Mouse (Mus musculus) midbrain, embryonic 12.5 days (tissue): ENCODE data around the gene Psmd8. TPM values are rescaled to one million over a fixed set of nuclear protein-coding genes. Genes with fewer than 3 reads are reported as not detected.
"Not testable (repeated sequence)": the region's sequence is repeated elsewhere in the genome, so short reads cannot be mapped to it uniquely, and the experiment has no call there.

ENCODE experiments used
- ATAC-seq: fragments of 200-750 bp; cut with Nextera tagmentation; 2 replicates; pipeline ENCODE4 v1.8.0; 2017; ENCODE audit warnings: low read depth, moderate TSS enrichment, moderate library complexity; ENCODE audit not compliant: low FRiP score
- H3K27ac ChIP-seq: fragments of 300-500 bp; sonication (generic); replicated peaks from 2 replicates; pipeline ENCODE4 v1.5.1; 2016; ENCODE audit warnings: mild to moderate bottlenecking
- H3K27me3 ChIP-seq: fragments of 300-500 bp; sonication (generic); 2 replicates; pipeline ENCODE4 v1.6.1; 2016; ENCODE audit warnings: mild to moderate bottlenecking
- H3K36me3 ChIP-seq: fragments of 300-500 bp; sonication (generic); 2 replicates; pipeline ENCODE4 v1.6.1; 2016
- H3K4me1 ChIP-seq: fragments of 300-500 bp; sonication (generic); 2 replicates; pipeline ENCODE4 v1.6.1; 2016
- H3K4me2 ChIP-seq: fragments of 300-500 bp; sonication (generic); replicated peaks from 2 replicates; pipeline ENCODE4 v1.6.1; 2016; ENCODE audit warnings: mild to moderate bottlenecking, moderate library complexity
- H3K4me3 ChIP-seq: fragments of 300-500 bp; sonication (generic); 2 replicates; pipeline ENCODE4 v1.5.1; 2016; ENCODE audit warnings: mild to moderate bottlenecking
- H3K9ac ChIP-seq: fragments of 300-500 bp; sonication (generic); replicated peaks from 2 replicates; pipeline ENCODE4 v1.6.1; 2016; ENCODE audit warnings: mild to moderate bottlenecking, moderate library complexity
- H3K9me3 ChIP-seq: fragments of 300-500 bp; sonication (generic); 2 replicates; pipeline ENCODE4 v1.6.1; 2016; ENCODE audit warnings: mild to moderate bottlenecking
- WGBS: fragments of 180-500 bp; shearing (Covaris S2); methylation state at CpG from one replicate; pipeline ENCODE4 v1.1.7; 2016; 5-methylcytosine and 5-hydroxymethylcytosine counted together
- polyA plus RNA-seq: library from polyadenylated mRNA; unstranded; fragments of >200 nt; fragmentation: Nextera tagmentation; extraction: Ambion mirVana; gene quantifications from 2 replicates; pipeline ENCODE4 v1.2.1, GENCODE M21; 2016

Psmd8 gene
- polyA plus RNA-seq: 291 and 305 TPM in 2 replicates

DNA sequence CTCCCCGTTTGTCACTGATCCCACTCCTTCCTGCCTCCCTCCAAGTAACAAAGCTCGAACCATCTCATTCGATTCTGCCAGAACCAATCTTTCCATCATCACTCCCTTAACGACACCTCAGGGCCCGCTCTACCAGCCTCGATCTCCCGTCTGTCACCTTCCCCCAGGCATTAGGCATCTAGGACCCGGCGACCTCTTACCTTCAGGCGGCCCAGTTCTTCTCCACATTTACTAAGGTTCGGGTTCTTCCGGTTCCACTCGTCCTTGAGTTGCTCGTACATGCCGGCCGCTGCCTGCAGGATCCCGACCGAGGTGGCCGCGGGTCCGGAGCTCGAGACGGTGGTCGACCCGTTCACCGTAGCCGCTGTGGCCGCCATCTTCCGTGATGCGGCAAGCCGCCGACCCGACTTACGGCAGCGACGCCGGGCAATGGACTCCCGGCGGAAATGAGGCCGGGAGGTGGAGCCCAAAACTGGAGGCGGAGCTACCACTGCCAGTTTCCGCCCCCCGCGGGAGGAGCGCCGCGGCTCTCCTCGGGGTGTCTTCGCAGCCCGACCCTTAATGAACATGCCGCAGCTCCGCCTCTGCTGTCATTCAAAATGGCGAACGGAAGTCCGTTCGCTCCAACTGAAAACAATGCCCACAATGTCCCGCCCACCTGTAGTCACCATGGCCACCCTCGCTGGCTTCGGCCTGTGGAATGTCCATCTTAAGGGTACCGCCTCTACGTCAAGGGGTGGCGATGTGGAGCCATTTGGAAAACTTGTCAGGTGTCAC is at the start of gene Psmd8:
Psmd8 (minus strand) TSS at position 625 of the 777 bp plus-strand sequence.
- Histone ChIP-seq H3K36me3 (peaks cover 17% of the 10 kb centered on the region), H3K9me3 (no peaks in the 10 kb centered on the region), H3K27me3 (0 out of 2 replicates have a peak, but pooled peaks cover under 1% of the 10 kb centered on the region), H3K9ac (peak within 1 kb of the TSS; percentile 79), H3K4me1 (peaks cover 17% of the 10 kb centered on the region), H3K4me2 (peak within 1 kb of the TSS; percentile 85), H3K27ac (peak within 1 kb of the TSS; percentile 66), H3K4me3 (peak within 1 kb of the TSS; percentile 69)
- under 1% methylated on average over 62 of the region's 62 CpGs for WGBS
- peak; percentile 96 for ATAC-seq

DNA sequence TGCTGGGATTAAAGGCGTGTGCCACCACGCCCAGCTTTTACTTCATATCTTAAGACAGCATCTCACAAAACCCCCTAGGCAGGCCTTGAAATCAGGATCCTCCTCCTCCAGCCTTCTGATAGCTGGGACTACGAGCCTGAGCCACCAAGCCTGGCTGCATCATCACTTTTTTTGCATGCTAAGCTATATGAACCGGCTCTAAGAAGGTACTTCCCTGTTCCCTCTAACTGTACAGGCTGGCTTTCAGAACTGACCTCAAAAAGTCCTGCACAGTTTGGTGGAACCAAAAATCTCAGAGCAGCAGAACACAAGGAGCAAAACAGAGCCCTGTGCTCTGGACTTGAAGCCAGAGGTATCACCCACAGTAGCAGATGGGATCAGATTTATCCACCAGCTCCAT is 47.7 kb upstream of the Psmd8 start:
- Histone ChIP-seq H3K27ac (no peak overlapping the region), H3K4me1 (peaks cover 16% of the 10 kb centered on the region), H3K9me3 (no peaks in the 10 kb centered on the region), H3K9ac (no peak overlapping the region), H3K36me3 (no peaks in the 10 kb centered on the region), H3K27me3 (peaks cover 46% of the 10 kb centered on the region), H3K4me3 (no peak overlapping the region), H3K4me2 (no peak overlapping the region)
- 65% methylated on average over 4 of the region's 4 CpGs for WGBS
- ATAC-seq: no peak

DNA sequence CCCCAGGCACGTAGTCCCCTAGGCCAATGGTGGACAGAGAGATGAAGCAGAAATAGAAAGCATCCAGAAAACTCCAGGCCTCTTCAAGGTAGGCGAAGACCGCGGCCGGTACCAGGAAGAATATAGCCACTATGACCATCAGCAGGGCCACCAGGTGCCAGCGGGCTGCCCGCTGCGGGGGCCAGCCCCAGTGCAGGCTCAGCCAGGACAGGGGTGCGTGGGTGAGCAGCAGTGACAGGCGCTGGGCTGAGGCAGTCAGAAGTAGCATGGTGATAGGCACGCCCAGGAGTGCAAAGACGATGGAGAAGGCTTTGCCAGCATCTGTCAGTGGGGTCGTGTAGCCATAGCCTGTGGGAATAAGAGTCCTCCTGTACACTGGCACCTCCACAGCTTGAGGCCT is 45.0 kb upstream of the Psmd8 start:
- Histone ChIP-seq H3K9ac (no peak overlapping the region), H3K4me3 (no peak overlapping the region), H3K4me1 (peaks cover 10% of the 10 kb centered on the region), H3K27me3 (peaks cover 22% of the 10 kb centered on the region), H3K9me3 (peaks cover 2% of the 10 kb centered on the region; the same call in 1 of the 2 replicates), H3K27ac (no peak overlapping the region), H3K4me2 (peak overlapping the region; percentile 28; the same call in 1 of the 2 replicates), H3K36me3 (no peaks in the 10 kb centered on the region)
- no peak for ATAC-seq
- WGBS: 72% methylated on average over 13 of the region's 13 CpGs

DNA sequence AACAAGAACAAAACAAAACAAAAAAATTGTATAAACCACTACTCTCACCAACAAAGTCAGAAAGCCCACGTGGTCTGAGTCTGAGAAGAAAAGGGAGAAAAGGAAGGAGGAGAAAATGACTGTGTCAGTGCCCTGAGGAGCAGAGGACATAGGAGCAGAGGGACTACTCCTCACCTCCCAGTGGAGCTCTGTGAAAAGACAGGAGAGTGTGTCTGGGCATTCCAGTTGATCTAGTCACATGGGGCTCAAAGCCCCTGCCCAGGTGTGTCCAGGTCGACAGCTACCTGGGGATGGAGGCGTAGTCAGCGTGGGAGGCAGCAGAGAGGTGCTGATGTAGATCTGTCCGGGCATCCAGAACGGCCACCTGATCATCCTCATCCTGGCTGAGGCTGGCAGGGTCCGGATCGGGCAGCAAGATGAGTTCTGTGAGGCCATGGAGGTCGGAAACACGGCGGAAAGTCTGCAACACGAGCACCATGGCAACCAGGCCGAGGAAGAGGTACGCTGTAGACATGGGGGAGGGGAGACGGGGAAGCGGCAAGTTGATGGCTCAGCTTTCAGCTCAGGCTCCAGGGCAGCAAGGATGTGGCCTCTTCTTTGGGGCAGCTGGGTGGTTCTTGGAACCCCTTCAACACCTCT is 44.4 kb upstream of the Psmd8 start:
- H3K36me3 ChIP-seq: no peaks in the 10 kb centered on the region
- H3K9ac ChIP-seq: no peak overlapping the region
- H3K4me3 ChIP-seq: no peak overlapping the region
- H3K4me2 ChIP-seq: peak overlapping the region; percentile 28
- H3K27ac ChIP-seq: no peak overlapping the region
- peaks cover 10% of the 10 kb centered on the region for H3K4me1 ChIP-seq
- H3K27me3 ChIP-seq: peaks cover 16% of the 10 kb centered on the region
- WGBS: 8% methylated on average over 16 of the region's 16 CpGs
- ATAC-seq: no peak
- peaks cover 8% of the 10 kb centered on the region for H3K9me3 ChIP-seq

DNA sequence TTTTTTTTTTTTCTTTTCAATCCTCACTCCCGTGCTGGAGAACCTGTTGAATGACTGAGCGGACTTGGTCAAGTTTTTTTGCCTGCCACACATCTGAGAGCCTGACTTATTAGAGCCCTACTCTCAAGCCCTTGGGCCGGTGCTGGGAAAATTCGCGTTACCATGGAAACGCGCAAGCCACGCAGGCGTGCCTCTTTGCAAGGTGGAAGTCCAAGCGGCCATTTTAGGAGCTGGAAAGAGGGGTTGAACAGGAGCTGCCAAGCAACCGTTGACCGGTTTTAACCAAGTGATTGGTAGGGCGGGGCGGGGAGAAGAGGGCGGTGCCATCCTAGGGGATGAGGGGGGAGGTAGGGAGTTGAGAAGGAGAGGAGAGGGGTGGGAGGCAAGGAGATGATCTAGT is 34.3 kb upstream of the Psmd8 start:
- Histone ChIP-seq H3K9ac (no peak overlapping the region), H3K27ac (no peak overlapping the region), H3K4me2 (no peak overlapping the region), H3K4me1 (peaks cover 7% of the 10 kb centered on the region; the same call in 1 of the 2 replicates), H3K27me3 (peaks cover 21% of the 10 kb centered on the region), H3K36me3 (no peaks in the 10 kb centered on the region), H3K4me3 (no peak overlapping the region), H3K9me3 (peaks cover 10% of the 10 kb centered on the region)
- 45% methylated on average over 15 of the region's 15 CpGs for WGBS
- no peak for ATAC-seq

DNA sequence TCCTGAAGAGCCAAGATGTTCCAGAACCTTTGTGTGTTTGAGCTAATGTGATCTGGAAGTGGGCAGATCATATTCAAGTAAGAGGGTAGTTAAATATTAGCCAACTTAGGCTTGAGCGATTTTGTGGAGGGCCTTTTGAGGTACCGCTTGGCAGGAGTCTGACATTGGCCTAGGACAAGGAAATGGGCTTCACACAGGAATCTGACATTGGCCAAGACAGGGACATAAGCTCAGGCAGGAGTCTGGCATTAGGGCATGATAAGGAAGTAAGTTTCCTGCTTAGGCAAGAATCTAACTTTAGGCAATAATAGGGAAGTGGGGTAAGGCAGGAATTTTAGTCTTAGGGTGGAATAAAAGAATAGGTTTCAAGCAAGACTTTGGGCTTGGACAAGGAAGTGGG is 33.7 kb upstream of the Psmd8 start:
- Histone ChIP-seq H3K36me3 (no peaks in the 10 kb centered on the region), H3K4me2 (no peak overlapping the region), H3K9me3 (peaks cover 4% of the 10 kb centered on the region; the same call in 1 of the 2 replicates), H3K27me3 (peaks cover 21% of the 10 kb centered on the region), H3K4me3 (no peak overlapping the region), H3K27ac (no peak overlapping the region), H3K4me1 (peaks cover 7% of the 10 kb centered on the region; the same call in 1 of the 2 replicates), H3K9ac (no peak overlapping the region)
- 68% methylated on average over 2 of the region's 2 CpGs for WGBS
- ATAC-seq: no peak; the same call in 1 of the 2 replicates

DNA sequence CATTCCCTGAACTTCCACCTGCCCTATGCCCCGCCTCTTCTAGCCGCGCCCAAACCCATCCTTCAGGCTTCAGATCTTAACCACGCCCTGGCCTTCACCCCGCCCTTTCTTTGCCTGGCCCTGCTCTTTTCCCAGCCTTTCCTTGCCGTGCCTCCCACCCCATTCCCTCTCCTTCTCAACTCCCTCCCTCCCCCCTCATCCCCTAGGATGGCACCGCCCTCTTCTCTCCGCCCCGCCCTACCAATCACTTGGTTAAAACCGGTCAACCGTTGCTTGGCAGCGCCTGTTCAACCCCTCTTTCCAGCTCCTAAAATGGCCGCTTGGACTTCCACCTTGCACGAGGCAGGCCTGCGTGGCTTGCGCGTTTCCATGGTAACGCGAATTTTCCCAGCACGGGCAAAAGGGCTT is 33.2 kb upstream of the Psmd8 start, which contains the start of gene Catsperg1:
Catsperg1 (minus strand) TSS at position 361 of the 408 bp plus-strand sequence.
- peaks cover 7% of the 10 kb centered on the region; the same call in 1 of the 2 replicates for H3K4me1 ChIP-seq
- peak; percentile 81 for ATAC-seq
- peaks cover 21% of the 10 kb centered on the region for H3K27me3 ChIP-seq
- H3K36me3 ChIP-seq: no peaks in the 10 kb centered on the region
- peak within 1 kb of the TSS; percentile 29 for H3K4me3 ChIP-seq
- H3K9me3 ChIP-seq: 0 out of 2 replicates have a peak, but pooled peaks cover 4% of the 10 kb centered on the region
- WGBS: 1% methylated on average over 20 of the region's 20 CpGs
- no peak within 1 kb of the TSS for H3K9ac ChIP-seq
- H3K4me2 ChIP-seq: peak within 1 kb of the TSS; percentile 48
- H3K27ac ChIP-seq: no peak within 1 kb of the TSS

DNA sequence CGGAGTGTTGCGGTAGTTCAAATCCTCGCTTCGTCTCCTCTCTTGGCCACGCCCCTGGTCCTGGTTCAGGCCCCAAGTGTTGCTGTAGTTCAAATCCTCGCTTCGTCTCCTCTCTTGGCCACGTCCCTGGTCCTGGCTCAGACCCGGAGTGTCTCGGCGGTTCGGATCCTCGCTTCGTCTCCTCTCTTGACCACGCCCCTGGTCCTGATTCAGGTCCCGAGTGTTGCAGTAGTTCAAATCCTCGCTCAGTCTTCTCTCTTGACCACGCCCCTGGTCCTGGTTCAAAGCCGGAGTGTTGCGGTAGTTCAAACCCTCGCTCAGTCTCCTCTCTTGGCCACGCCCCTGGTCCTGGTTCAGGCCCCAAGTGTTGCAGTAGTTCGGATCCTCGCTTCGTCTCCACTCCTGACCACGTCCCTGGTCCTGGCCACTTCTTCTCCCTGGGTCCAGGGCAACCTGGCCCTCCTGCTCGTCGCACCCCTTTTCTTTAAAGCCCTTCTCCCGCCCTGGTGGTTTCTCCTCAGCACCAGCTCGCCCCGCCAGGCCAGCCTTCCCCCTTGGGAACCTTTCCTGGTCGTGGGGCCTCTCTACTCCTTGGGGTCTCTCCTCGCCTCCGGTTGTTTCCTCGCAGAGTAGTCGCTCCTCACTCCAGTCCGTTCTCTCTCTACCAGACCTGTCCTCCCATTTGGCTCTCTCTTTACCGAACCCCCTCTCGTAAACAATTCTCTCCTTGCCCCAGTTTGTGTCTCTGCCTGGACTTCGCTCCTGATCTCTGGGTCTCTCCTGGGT is 32.5 kb upstream of the Psmd8 start:
- peak overlapping the region; percentile 29 for H3K4me3 ChIP-seq
- WGBS: 14% methylated on average over 40 of the region's 40 CpGs
- not testable (repeated sequence) for H3K36me3 ChIP-seq, H3K27ac ChIP-seq, H3K9ac ChIP-seq, H3K9me3 ChIP-seq, ATAC-seq, H3K4me1 ChIP-seq
- peaks cover 21% of the 10 kb centered on the region for H3K27me3 ChIP-seq
- H3K4me2 ChIP-seq: peak overlapping the region; percentile 48

DNA sequence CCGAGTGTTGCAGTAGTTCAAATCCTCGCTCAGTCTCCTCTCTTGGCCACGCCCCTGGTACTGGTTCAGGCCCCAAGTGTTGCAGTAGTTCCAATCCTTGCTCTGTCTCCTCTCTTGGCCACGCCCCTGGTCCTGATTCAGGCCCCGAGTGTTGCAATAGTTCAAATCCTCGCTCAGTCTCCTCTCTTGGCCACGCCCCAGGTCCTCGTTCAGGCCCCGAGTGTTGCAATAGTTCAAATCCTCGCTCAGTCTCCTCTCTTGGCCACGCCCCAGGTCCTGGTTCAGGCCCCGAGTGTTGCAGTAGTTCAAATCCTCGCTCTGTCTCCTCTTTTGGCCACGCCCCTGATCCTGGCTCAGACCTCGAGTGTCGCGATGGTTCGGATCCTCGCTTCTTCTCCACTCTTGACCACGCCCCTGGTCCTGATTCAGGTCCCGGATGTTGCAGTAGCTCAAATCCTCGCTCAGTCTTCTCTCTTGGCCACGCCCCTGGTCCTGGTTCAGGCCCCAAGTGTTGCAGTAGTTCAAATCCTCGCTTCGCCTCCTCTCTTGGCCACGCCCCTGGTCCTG is 31.8 kb upstream of the Psmd8 start:
- ATAC-seq: no peak
- WGBS: 14% methylated on average over 26 of the region's 26 CpGs

DNA sequence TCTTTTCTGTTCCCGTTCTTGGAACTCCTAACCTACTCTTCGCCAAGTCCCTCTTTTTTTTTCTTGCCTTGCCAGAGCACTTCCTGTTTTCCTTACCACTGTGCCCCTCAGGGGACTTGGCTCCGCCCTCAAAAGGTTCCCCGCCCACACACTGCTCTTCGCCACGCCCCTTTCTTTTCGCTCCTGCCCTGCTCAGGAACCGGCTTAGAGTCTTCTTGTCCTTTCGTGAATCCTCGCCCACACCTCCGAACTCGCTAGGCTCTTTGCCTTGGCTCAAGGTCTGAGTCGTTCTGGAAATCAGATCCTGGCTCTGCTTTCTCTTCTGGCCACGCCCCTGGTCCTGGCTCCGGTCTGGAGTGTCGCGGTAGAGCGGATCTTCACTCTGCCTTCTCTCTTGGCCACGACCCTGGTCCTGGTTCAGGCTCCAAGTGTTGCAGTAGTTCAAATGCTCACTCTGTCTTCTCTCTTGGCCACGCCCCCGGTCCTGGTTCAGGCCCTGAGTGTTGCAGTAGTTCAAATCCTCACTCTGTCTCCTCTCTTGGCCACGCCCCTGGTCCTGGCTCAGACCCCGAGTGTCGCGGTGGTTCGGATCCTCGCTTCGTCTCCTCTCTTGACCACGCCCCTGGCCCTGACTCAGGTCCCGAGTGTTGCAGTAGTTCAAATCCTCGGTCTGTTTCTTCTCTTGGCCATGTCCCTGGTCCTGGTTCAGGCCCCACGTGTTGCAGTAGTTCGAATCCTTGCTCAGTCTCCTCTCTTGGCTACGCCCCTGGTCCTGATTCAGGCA is 31.1 kb upstream of the Psmd8 start:
- Histone ChIP-seq H3K4me2 (peak overlapping the region; percentile 38), H3K27ac (no peak overlapping the region), H3K4me3 (peak overlapping the region; percentile 28), H3K36me3 (no peaks in the 10 kb centered on the region), H3K4me1 (peaks cover 7% of the 10 kb centered on the region; the same call in 1 of the 2 replicates), H3K27me3 (peaks cover 21% of the 10 kb centered on the region), H3K9me3 (no peaks in the 10 kb centered on the region), H3K9ac (no peak overlapping the region)
- 4% methylated on average over 34 of the region's 34 CpGs for WGBS
- no peak for ATAC-seq

More for the DNA sequence above, 31.8 kb upstream of the Psmd8 start:
- H3K27ac ChIP-seq: no peak overlapping the region
- H3K9ac ChIP-seq: no peak overlapping the region
- H3K4me3 ChIP-seq: no peak overlapping the region
- no peaks in the 10 kb centered on the region for H3K36me3 ChIP-seq
- 0 out of 2 replicates have a peak, but pooled peaks cover 4% of the 10 kb centered on the region for H3K9me3 ChIP-seq
- H3K4me1 ChIP-seq: peaks cover 7% of the 10 kb centered on the region; the same call in 1 of the 2 replicates
- H3K27me3 ChIP-seq: peaks cover 21% of the 10 kb centered on the region
- peak overlapping the region; percentile 38 for H3K4me2 ChIP-seq

DNA sequence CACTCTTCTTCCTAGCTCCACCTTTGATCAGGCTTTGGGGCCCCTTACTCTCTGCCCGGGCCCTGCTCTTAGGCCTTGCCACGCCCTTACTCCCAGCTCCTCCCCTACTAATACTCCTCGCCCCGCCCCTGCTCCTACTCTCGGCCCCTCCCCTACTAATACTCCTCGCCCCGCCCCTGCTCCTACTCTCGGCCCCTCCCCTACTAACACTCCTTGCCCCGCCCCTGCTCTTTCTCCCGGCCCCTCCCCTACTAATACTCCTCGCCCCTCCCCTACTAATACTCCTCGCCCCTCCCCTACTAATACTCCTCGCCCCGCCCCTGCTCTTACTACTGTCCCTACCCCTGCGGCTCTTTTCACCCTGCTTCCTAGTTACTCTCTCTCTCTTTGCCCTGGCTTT is 30.5 kb upstream of the Psmd8 start:
- H3K27ac ChIP-seq: not testable (repeated sequence)
- H3K4me3 ChIP-seq: peak overlapping the region; percentile 28; the same call in 1 of the 2 replicates

More for the DNA sequence above, 30.5 kb upstream of the Psmd8 start:
- whole genome bisulfite sequencing: 35% methylated on average over 13 of the region's 15 CpGs
- not testable (repeated sequence) for H3K9me3 ChIP-seq, ATAC-seq, H3K4me1 ChIP-seq, H3K9ac ChIP-seq, H3K36me3 ChIP-seq
- Histone ChIP-seq H3K4me2 (peak overlapping the region; percentile 38), H3K27me3 (peaks cover 21% of the 10 kb centered on the region)
